Mouse (Mus musculus) kidney, adult 2 months (tissue): ENCODE results near the gene Slc25a13.

Experiments used
- CTCF ChIP-seq: fragments of 200-500 bp; conservative IDR thresholded peaks from 2 replicates; pipeline ENCODE4 v1.5.1; 2011; ENCODE audit warnings: low read depth, mild to moderate bottlenecking, control low read depth, low read length, moderate library complexity, mixed read lengths; ENCODE audit not compliant: insufficient read depth, insufficient read length
- POLR2A ChIP-seq: fragments of 200-500 bp; IDR thresholded peaks from one replicate; pipeline ENCODE4 v1.6.1; 2011; ENCODE audit warnings: low read depth, low read length, control low read depth

DNA sequence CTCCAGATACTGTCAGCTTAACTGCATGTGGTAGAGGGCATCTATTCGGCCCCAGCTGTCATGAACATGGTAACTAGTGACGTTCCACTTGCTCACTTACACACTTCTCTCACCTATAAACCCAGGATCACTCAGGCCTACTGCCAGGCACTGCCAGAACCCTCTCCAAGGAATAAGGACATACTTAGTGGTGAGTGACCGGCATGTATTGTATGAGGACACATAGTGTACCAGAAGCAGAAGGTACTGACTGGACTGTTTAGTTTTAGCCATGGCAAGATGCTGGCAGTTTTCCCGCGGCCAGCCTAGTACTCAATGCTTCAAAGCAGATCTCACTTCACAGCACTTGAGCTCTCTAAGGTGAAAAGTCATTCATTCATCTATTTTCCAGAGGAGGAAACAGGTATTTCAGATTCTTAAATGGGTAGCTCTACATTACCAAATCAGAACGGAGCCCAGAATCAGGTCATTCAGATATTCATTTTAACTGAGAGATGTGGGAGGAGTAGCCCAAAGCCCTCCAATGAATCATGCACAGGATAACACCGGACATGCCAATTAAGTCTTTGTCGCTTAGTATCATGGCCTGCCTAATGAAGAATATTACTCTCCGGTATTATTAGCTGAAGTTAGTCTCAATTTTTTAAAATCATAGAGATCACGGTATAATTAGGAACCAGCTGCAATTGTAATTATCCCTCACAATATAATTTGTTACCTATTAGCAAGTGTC is 17.7 kb downstream of the Slc25a13 start:
- TF ChIP-seq CTCF (no peak), POLR2A (no peak)
